Mouse (Mus musculus) heart, postnatal 0 days (tissue): ENCODE measurements at regions not wholly inside any gene's neighbourhood (a gene's known extent, or its start where the extent isn't known, plus 50 kb on each side); places are given as distances from the start of the nearest gene placed in this dataset.

Source experiments
- CTCF ChIP-seq: IDR thresholded peaks from 2 replicates; pipeline ENCODE4 v1.5.1; 2016; ENCODE audit warnings: antibody characterized with exemption, control low read depth, low read depth
- EP300 ChIP-seq: IDR thresholded peaks from 2 replicates; pipeline ENCODE4 v1.6.1; 2016; ENCODE audit warnings: antibody characterized with exemption, low read depth

DNA sequence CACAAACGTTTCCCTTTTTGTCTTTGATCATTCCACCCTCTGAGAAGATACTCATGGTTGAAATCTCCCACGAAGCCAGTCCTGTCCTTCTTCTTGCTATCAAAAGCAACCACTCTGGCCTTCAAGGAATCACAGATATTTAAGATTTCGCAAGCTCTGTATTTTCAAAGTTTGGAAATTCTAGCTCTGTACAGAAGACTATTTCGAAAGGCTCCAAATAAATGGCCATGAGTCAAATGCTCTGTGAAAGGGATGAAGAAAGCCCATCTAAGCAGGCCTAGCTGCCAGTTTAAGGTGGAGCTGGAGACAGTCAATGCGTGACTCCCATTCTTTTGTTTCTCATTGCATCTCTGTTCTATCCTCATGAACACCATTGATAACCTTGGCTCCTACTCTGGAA, 363.5 kb upstream of the Runx1 start:
- TF ChIP-seq EP300 (no peak), CTCF (no peak)
